Mouse (Mus musculus) heart, adult 8-10 months (tissue): ENCODE results near the gene Trim14. TPM values are rescaled to one million over a fixed set of nuclear protein-coding genes. Genes with fewer than 3 reads are reported as not detected.
A peak's percentile ranks its signal among the peaks of the same experiment; 100 is the strongest.

Experiments
- DNase-seq: peaks from one replicate; pipeline ENCODE4 v3.0.0; 2022; ENCODE audit warnings: low spot score
- total RNA-seq, 4 experiments: library from RNA; stranded (reverse); gene quantifications; 2 replicates each; pipeline ENCODE4 v1.2.4; 2022

The Trim14 gene
- total RNA-seq, 4 experiments from 2014 or later = 1.6 to 2.5 (median 2.1) TPM

DNA sequence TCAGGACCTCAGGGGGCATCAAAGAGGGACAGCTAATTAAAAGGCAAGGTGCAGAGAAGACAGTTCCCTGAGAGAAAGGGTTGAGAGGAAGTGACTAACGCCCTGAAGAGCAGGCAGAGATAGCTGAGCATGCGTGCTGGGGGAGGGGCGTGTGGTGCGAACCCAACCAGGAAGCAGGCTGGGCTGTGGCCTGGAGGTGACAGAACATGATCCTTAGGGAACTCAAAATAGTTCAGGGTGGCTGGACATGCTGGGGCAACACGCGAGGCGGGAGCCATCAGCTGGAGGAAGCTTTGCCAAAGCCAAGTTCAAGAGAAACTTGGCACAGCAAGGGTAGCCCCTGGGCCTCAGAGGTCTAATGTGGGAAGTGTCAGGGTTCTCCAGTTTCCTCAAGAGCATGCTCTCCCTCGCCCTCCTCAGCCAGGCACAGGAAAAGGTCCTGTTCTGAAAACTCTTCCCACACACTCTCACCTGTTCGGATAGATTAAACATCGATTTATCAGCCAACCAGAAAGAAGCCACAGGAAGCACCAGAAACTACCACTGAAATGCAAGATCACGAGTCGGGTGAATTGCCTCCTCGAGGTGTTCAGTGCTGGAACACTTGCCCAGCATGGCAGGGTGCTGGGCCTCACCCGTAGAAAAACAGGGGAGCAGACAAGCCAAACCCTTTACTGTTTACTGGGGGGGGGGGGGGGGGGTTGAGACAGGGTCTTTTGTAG lies 50.1 kb downstream of the Trim14 start:
- DNase-seq = peak; percentile 86

DNA sequence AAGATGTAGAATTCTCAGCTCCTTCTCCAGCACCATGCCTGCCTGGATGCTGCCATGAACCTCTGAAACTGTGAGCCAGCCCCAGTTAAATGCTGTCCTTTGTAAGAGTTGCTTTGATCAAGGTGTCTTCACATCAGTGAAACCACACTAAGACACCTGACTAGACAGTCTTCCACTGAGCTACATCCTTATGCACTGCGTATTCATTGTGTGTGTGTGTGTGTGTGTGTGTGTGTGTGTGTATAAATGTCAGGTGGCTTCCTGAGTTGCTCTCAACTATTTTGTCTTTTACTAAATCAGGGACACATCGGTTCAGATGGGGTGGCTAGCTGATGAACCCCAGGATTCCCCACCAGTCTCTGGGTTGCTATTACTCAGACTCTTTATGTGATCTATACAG lies 56.9 kb downstream of the Trim14 start:
- no peak for DNase-seq

DNA sequence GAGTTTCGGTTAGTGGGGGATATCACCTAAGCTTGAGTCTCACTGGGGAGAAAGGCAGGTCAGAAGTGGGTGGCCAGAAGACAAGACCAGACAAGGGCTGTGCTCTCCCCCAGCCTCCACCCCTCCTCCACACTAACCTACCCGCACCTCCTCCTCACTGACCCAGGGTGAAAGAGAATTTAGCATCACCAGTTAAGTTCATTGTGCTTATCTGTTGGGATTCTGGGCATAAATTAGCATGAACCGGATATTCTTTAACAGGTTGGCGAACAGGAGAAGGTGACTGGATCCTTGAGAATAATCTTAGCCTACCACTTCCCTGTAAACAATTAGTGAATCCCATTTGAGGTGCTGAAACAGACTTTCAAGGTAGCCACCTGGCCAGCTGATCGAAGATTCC lies 60.8 kb downstream of the Trim14 start:
- DNase-seq = no peak

DNA sequence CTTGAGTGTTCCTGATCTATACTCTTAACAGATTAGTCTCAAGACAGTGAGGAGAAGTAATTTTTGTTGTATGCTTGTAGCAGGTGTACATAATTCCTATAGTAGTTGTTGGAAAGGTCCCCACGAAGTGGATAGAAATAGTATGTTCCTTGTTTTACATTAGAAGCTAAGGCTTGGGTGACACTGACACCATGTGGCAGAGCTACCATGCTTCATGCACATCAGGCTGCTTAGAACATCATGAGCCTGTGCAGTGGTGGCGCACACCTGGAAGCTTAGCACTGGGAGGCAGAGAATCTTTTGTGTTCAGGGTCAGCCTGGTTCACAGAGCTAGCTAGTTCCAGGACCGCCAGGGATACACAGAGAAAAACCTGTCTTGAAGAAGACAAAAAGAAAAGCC lies 70.2 kb downstream of the Trim14 start:
- no peak for DNase-seq

DNA sequence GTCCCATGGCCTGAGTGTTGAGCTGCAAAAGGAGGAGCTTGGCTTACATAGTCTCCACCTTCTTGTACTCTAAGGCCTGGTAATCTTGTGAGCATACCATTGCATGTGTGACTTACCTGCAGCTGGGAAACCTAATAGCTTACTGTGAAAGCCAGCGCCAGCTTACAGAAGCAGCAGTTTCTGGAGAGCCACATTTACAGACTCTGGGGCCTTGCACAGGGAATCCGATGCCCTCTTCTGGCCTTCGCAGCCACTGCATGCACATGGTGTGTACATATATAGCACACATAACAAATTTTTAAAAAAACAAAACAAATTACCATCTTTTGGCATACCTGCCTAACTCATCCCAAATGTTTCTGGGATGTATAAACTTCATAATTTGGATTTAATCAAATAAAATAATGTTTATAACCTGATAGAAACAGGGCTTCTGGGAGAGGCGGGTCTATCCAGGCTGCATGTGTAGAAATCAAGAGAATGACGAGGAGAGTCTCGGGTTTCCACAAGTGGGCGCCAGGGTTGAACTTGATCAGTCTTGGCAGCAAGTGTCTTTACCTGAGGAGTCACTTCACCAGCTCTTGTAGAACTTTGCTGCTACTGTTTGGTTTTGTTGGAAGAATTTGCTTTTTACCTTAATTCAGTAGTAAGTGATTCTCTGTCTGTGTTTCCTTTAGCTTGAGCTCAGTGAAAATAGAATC lies 72.7 kb downstream of the Trim14 start:
- DNase-seq = no peak

DNA sequence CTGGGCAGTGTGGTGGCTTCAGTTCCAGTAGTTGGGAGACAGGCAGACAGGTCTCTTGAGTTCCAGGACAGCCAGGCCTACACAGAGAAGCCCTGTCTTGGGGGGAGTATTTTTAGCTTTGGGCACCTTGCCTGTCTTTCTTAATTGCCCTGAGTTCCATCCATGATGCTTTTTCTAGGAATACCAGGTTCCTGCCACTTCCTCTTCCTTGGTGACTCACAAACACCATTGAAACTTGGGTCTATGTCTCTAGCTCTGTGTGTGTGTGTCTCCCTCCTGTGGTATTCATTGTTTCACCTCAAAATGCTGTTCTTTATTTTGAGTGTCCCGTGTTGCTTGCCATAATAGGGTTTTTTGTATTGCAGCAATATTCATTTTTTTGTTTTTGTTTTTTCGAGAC lies 77.5 kb downstream of the Trim14 start:
- DNase-seq = no peak

DNA sequence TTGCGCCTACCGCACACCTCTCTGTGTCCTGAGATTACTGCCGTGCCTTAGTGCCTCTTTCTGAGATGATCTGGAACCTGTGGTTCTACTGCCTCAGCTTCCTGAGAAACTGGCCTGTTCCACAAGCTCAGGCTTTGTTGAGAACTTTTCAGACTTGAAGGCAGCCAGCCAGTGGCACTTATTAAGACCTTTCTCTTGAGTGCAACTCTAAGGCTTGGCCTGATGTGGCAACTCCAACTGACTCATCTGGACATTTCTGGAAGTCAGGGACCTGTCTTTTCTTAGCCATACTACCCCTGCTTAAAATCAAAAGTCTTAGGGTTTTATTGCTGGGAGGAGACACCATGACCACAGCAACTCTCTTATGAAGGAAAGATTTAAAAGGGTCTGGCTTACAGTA lies 78.8 kb downstream of the Trim14 start:
- no peak for DNase-seq

DNA sequence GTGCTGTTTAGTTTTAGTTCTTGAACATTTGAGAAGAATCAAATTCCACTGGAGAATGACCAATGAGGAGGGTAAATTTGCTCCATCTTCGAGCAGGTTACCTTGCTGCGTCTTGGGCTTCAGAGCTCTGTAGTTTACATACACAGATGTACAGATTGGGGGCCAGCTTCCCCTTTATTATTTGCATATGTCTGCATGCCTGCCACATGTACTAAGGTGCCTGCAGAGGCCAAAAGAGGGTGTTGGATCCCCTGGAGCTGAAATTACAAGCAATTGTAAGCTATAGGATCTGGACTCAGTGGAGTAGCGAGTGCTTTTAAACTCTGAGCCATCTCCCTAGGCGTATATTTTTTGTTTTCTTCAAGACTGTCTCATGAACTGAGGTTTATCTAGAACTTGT lies 79.2 kb downstream of the Trim14 start:
- DNase-seq = no peak

DNA sequence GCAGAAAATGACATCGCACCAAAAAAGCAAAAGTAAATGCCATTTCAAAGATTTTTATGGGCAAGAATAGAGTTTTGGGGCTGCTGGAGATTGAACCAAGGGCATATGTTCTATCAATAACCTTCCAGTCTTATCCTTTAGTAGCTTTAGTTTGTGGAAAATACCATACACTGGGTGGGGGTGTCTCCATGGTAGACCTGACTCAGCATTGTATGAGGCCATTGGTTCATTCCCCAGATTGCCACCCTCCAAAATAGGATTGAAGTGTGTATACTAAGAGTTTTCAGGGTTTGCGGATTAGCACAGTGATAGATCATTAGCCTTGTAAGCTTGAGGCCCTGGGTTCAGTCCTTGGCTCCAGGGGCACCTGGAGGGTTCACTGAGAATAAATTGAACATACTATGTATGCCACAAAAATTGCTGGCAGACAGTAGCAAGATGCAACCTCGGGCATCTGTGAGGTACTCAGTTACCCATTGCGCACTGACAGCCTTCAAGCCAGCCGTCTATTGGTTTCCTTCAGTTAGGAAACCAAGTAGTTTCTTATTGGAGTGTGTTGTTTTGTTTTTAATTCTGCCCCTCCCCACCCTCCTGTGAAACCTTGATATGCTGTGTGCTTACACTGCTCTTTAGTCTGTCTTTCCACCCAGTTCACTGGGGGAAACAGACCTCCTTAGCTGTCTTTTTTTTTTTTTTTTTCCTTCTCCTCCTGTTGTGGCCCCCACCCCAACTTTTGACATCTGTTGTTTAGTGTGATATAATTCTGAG lies 81.7 kb downstream of the Trim14 start:
- no peak for DNase-seq

DNA sequence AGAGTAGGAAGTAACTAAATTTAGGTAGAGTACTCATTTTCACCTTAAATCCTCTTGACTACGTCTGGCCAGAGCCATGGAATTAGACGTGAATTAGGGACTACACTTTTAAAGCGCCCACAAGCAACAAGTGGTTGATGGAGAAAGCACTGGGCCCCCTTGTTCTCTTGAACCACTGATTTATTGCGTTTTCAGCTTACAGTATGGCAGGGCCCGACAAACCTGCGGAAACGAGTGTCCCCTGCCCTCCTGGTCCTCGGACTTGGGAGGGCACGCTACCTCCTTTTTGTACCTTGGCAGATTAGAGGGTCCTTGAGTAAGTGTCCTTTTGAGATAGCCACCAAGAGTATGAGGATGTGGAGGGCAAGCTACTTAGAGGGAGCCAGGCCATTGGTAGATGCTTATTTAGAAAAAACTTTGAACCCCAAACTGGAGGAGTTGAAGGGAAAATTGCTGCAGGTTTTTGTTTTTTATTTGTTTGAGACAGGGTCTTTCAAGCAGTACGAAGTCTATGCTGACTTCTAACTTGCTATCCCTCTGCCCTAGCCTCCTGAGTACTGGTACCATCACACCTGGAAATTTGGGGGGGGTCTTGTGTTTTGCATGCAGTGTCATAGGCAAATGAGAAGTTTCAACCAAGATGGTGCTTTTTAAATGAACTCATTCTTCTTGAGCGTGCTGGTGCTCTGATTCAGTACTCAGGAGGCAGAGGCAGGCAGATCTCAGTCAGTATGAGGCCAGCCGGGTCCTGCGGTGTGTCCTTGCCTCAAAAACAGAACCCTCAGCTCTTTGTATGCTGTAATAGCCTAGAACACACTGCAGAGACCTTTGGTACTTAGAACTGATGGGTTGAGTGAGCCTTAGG lies 82.9 kb downstream of the Trim14 start:
- DNase-seq = no peak

DNA sequence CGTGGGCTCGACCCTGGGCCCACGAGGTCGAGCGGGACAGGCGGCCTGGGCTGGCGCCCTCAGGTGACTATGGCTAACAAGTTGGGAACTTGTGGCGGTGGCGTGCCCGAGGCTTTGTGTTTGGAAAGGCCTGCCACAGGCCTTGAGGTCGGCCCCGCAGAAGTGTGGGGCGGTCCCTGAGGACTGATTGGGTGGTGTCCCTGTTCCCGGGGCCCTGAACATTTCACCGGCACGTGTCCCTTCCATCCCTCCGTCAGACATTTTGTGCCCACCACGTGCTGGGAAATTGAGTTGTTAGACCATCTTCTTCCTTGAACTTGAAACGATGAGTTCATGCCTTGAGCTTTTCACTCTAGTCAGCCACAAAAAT lies 83.5 kb downstream of the Trim14 start:
- peak; percentile 36 for DNase-seq

DNA sequence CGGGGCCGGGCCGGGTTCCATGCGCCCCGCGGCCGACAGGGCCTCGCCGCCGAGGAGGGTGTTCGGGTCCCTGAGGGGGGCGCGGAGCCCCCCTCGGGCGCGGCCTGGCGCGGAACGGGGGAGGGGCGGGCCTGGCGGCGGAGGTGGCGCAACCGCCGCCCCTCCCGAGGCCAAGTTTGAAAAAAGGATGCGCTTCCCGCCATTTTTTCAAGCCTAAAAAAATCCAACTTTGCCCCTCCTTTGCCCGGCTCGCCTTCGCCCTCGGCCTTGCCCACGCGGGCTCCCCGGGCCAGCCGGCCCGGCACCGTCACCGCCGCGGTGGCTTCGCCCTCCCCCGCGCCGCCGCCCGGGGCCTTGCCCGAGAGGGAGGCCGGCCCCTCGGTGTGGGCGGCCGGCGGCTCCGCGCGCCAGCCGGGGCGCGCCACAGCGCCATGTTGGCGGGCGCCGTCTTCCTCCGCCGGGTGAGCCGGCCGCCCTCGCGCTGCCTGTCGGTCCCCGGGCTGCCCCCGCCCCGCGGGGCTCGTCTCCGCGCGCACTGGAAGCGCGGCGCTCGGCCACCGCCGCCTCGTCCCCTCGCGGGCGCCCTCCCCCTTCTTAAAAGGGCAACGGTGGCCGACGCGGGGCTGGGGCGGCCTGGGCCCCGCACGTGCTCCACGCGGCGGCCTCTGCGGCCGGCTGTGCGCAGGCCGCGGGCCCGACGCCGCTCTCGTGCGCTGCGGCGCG lies 84.0 kb downstream of the Trim14 start:
- peak; percentile 65 for DNase-seq

DNA sequence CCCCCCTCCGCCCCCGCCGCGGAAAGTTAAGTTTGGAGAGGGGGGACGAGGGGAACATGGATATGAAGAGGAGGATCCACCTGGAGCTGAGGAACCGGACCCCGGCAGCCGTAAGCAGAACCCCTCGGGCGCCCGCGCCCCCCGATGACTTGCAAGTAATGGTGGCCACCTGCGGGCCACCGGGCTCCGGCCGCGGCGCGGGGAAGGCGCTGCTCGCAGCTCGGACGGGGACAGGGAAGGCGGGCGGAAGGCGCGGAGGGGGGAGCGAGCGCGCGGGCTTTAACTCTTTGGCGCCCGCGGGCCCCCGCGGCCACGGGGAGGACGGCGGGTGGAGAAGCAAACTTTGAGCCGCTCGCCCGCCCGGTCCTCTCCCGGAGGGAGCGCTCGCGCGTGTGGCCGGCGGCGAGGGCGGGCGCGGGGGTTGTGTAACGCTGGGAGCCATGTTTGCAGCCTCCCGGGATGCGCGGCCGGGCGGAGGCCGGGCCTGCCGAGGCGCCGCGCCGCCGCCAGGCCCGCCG lies 84.6 kb downstream of the Trim14 start:
- DNase-seq = peak; percentile 65

DNA sequence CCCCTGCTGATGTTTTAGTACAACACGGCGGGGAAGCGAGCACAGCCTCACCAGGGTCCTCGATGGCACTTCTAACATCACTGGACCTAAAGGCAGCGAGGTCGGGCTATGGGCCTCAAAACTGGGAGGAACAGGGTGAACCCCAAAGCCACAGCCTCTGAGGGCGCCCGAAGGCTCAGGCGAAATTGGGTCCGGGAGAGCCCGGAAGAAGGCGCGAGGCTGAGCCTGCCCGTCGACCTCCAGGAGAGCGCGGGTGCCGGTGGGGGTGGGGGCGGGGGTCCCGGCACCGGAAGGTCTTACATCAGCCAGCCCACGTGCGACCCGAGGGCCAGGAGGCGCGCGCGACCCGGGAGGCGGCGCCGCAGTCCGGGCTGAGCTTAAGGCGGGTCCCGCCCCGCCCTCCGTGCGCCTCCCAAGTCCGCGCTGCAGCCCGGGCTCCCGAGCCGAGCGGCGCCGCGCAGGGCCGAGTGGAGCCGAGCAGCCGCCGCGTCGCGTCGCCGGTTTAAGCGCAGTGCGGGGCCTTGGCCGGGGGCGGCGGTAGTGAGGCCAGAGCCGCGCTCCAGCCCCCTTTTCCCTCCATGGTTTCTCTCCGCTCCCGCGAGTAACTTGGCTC lies 85.3 kb downstream of the Trim14 start, which contains the start of gene Anp32b:
Gene Anp32b (plus strand): TSS at position 384 of the 613 bp plus-strand sequence.
- peak; percentile 85 for DNase-seq

DNA sequence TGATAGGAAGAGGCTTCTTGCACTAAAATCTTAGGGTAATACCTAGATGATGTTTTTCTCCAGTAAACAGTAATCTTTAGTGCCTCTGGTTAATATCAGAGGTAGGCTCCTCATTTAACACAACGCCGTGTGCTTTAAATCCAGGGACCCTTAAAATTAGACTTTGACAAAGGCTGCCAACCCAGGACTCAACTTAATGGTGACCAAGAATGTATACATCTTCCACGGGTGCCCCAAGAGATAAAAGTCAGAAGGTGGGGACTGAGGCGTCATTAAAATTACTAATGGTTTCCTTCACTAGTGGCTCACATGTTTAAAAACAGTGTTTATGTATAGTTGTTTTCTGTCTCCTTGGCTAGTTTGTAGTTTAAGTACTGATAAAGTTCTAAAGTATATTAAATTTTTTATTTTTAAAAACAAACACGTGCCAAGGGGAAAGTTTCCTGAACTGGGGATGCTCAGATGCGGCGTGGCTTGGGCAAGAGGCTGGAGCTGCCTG lies 85.9 kb downstream of the Trim14 start:
- DNase-seq = no peak

DNA sequence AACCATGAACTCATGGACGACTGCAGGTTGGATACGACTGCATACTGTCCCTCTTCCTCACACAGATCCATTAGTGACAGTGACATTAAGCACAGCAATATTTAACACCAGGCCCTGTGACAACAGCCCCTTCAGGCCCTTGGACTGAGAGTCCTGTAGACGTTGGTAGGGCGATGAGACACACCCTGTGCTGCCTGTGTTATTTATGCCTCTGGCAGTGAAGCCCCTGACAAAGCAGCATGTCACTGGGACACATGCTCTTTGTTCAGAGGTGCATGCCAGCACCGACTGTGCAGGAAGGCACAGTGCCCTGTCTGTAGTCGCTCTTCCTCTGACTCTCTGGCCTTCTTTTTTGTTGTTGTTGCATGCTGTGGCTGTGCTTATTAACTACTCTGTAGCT lies 87.1 kb downstream of the Trim14 start:
- DNase-seq = no peak

DNA sequence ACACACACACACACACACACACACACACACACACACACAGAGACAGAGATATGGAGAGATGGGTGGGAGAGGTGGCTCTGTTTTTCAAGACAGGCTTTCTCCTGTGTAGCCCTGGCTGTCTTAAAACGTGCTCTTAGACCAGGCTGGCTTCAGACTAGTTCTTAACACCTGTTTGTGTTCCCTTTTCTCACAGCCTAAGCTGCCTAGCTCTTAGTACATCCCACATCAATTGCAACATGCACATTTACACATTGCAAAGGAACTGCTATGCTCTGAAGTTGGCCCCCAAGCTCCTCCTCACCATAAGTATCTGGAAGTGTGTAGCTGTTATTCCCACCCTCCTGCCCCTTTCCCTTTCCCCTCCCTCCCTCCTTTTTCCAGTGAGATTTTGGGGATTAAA lies 88.5 kb downstream of the Trim14 start:
- no peak for DNase-seq

DNA sequence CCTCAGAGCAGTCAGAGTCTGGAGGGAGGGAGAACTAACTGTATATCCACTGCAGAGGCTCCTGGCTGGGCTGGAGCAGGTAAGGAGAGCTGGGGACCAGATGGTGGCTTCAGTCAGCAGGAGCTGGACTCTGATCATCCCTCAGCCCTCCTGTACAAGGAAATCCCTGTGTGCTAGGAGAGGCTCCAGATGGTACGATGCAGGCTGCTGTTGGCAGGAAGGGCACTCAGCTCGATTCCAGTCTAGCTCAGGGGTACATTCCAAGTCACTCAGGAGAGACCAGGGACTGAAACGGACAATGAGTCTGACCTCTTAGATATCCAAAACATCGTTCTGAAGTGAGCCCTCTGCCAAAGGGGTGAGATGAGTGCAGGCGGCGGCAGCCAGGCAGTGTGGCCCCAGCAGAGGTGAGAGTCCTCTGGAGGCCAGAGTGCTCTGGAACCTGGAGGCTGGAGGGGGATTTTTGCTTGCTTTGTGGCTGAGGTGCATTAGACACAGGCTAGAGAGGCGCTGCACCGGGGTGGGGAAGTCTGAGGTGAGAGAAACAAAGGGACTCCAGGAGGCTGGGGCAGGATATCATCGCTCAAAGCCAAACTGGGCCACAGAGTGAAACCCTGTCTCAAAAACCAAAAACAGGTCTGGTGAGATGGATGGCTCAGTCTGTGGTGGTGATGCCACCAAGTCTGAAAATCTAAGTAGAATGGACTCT lies 90.5 kb downstream of the Trim14 start:
- DNase-seq = no peak
